Comparison of ENCODE assay signal across 13 mouse cellular contexts in genomic region chrX:104013318-104013811, GRCm38 (mm10). TPM values are rescaled to one million over a fixed set of nuclear protein-coding genes. Genes with fewer than 3 reads are reported as not detected.
A peak's percentile ranks its signal among the peaks of the same experiment; 100 is the strongest.
DNase-seq lines count a peak whose midpoint lies in the region; ATAC-seq and TF ChIP-seq lines count a peak whose summit lies in the region.
"Had no signal": no experiment of that assay in that cellular context is flagged by ENCODE, and none has a peak within 500 bp of the region (broad histone marks: within the 10 kb centered on the region; RNA-seq: fewer than 3 reads in every experiment).

No protein-coding gene starts in this region.

- DNase-seq in embryo, embryonic 11 days, result peak; percentile 27
- DNase-seq in splenic B cell, adult 2 months (ENCODE audit: low read depth, low spot score), result peak; percentile 15
- no peak for DNase-seq in right cerebral cortex, adult 18-20 months
- DNase-seq: left cerebral cortex, postnatal 4 days; spleen, adult 18-20 months had no signal

- no peak for TF ChIP-seq CTCF in intestine, postnatal 0 days (IDR thresholded peaks at IDR 0.05; ENCODE audit: low read depth)

- no peak overlapping the region for H3K9ac ChIP-seq in liver, embryonic 16.5 days (ENCODE audit: low read depth, low read length)
- no peak overlapping the region for H3K9ac ChIP-seq in liver, embryonic 12.5 days
- H3K9ac ChIP-seq in intestine, postnatal 0 days (ENCODE audit: low read depth, low read length), result no peak overlapping the region
- no peak overlapping the region for H3K9ac ChIP-seq in hindbrain, embryonic 13.5 days
- H3K9ac ChIP-seq: embryonic facial prominence, embryonic 15.5 days; heart, embryonic 15.5 days had no signal

- H3K9me3 ChIP-seq in liver, embryonic 16.5 days (replicated peaks; ENCODE audit: control insufficient read depth, low read length), result no peaks in the 10 kb centered on the region
- H3K9me3 ChIP-seq in liver, embryonic 12.5 days (replicated peaks), result no peaks in the 10 kb centered on the region
- no peaks in the 10 kb centered on the region for H3K9me3 ChIP-seq in intestine, postnatal 0 days (ENCODE audit: control insufficient read depth)
- H3K9me3 ChIP-seq in hindbrain, embryonic 13.5 days, result no peaks in the 10 kb centered on the region
- H3K9me3 ChIP-seq: embryonic facial prominence, embryonic 15.5 days; G1E; heart, embryonic 15.5 days had no signal

- 0 out of 2 replicates have a peak, but pooled peaks have one; percentile 7 for ATAC-seq in liver, embryonic 16.5 days (ENCODE audit: low read depth)
- ATAC-seq in liver, embryonic 12.5 days, result no peak
- peak; percentile 90 for ATAC-seq in intestine, postnatal 0 days
- ATAC-seq in activated CD4-positive, CD25-positive, alpha-beta regulatory T cell, adult 4 months, result no peak
- ATAC-seq in hindbrain, embryonic 13.5 days (ENCODE audit: low FRiP score), result no peak

- H3K4me3 ChIP-seq in liver, embryonic 16.5 days (ENCODE audit: low read depth, low read length), result no peak overlapping the region
- H3K4me3 ChIP-seq in liver, embryonic 12.5 days, result no peak overlapping the region
- no peak overlapping the region for H3K4me3 ChIP-seq in intestine, postnatal 0 days (ENCODE audit: low read depth, low read length)
- no peak overlapping the region for H3K4me3 ChIP-seq in hindbrain, embryonic 13.5 days
- H3K4me3 ChIP-seq: embryonic facial prominence, embryonic 15.5 days; heart, embryonic 15.5 days had no signal

- no peaks in the 10 kb centered on the region for H3K27me3 ChIP-seq in liver, embryonic 16.5 days (ENCODE audit: control insufficient read depth, insufficient read depth, low read depth, low read length)
- 0 out of 2 replicates have a peak, but pooled peaks cover 29% of the 10 kb centered on the region for H3K27me3 ChIP-seq in liver, embryonic 12.5 days (replicated peaks)
- H3K27me3 ChIP-seq in intestine, postnatal 0 days (replicated peaks; ENCODE audit: control insufficient read depth, insufficient read depth, low read length), result no peaks in the 10 kb centered on the region
- no peaks in the 10 kb centered on the region for H3K27me3 ChIP-seq in splenic B cell, adult 2 months (ENCODE audit: control insufficient read depth, insufficient read depth, low read length, poor library complexity, severe bottlenecking)
- peaks cover 40% of the 10 kb centered on the region; the same call in 1 of the 2 replicates for H3K27me3 ChIP-seq in hindbrain, embryonic 13.5 days

- 31% methylated on average over 4 of the region's 4 CpGs for WGBS in liver, embryonic 16.5 days (ENCODE audit: insufficient replicate concordance)
- WGBS in liver, embryonic 12.5 days (ENCODE audit: insufficient replicate concordance), result 31% methylated on average over 4 of the region's 4 CpGs
- 39% methylated on average over 4 of the region's 4 CpGs for WGBS in intestine, postnatal 0 days
- 69% methylated on average over 4 of the region's 4 CpGs for WGBS in hindbrain, embryonic 13.5 days

- H3K4me1 ChIP-seq in liver, embryonic 16.5 days (ENCODE audit: control insufficient read depth, low read depth, low read length), result no peaks in the 10 kb centered on the region
- H3K4me1 ChIP-seq in liver, embryonic 12.5 days, result no peaks in the 10 kb centered on the region
- H3K4me1 ChIP-seq in intestine, postnatal 0 days (replicated peaks; ENCODE audit: control insufficient read depth, insufficient read depth, low read length), result no peaks in the 10 kb centered on the region
- H3K4me1 ChIP-seq in hindbrain, embryonic 13.5 days (replicated peaks), result no peaks in the 10 kb centered on the region
- H3K4me1 ChIP-seq: embryonic facial prominence, embryonic 15.5 days; heart, embryonic 15.5 days had no signal

- no peak overlapping the region for H3K27ac ChIP-seq in liver, embryonic 16.5 days (ENCODE audit: low read length)
- H3K27ac ChIP-seq in liver, embryonic 12.5 days, result no peak overlapping the region
- H3K27ac ChIP-seq in intestine, postnatal 0 days (ENCODE audit: low read depth, low read length), result no peak overlapping the region
- H3K27ac ChIP-seq in hindbrain, embryonic 13.5 days, result no peak overlapping the region
- H3K27ac ChIP-seq: embryonic facial prominence, embryonic 15.5 days; heart, embryonic 15.5 days had no signal

- no peak overlapping the region for H3K4me2 ChIP-seq in liver, embryonic 16.5 days (ENCODE audit: low read depth, low read length)
- no peak overlapping the region for H3K4me2 ChIP-seq in liver, embryonic 12.5 days
- H3K4me2 ChIP-seq in intestine, postnatal 0 days (replicated peaks; ENCODE audit: low read depth), result no peak overlapping the region
- no peak overlapping the region for H3K4me2 ChIP-seq in hindbrain, embryonic 13.5 days
- H3K4me2 ChIP-seq: embryonic facial prominence, embryonic 15.5 days; heart, embryonic 15.5 days had no signal

- H3K36me3 ChIP-seq in liver, embryonic 16.5 days (ENCODE audit: control insufficient read depth, insufficient read depth), result no peaks in the 10 kb centered on the region
- no peaks in the 10 kb centered on the region for H3K36me3 ChIP-seq in liver, embryonic 12.5 days
- no peaks in the 10 kb centered on the region for H3K36me3 ChIP-seq in intestine, postnatal 0 days (ENCODE audit: control insufficient read depth, insufficient read depth)
- H3K36me3 ChIP-seq in splenic B cell, adult 2 months (ENCODE audit: control insufficient read depth, insufficient read depth, low read length, poor library complexity, severe bottlenecking), result no peaks in the 10 kb centered on the region
- no peaks in the 10 kb centered on the region for H3K36me3 ChIP-seq in hindbrain, embryonic 13.5 days
- H3K36me3 ChIP-seq: embryonic facial prominence, embryonic 15.5 days; G1E; heart, embryonic 15.5 days had no signal

RNA-seq across cellular contexts. Expression of gene Rlim, which starts 32.3 kb away (rescaled TPM):
- 10.8 and 11.8 TPM in 2 replicates for polyA plus RNA-seq in liver, embryonic 16.5 days (2015; fragmentation: Nextera tagmentation; extraction: Ambion mirVana)
- polyA plus RNA-seq in liver, embryonic 12.5 days (2016; fragmentation: Nextera tagmentation; extraction: Ambion mirVana), result 21.4 and 21.9 TPM in 2 replicates
- polyA plus RNA-seq in intestine, postnatal 0 days (2015; fragmentation: Nextera tagmentation; extraction: Ambion mirVana), result 11.9 and 14.4 TPM in 2 replicates
- 10 to 100 TPM; 27.0 to 27.8 TPM for polyA plus RNA-seq in activated CD4-positive, CD25-positive, alpha-beta regulatory T cell, adult 4 months (2017; shearing (Covaris generic))
- 31.3 and 32.1 TPM in 2 replicates for polyA plus RNA-seq in hindbrain, embryonic 13.5 days (2015; fragmentation: Nextera tagmentation; extraction: Ambion mirVana)

Comparison
In these comparisons a context has a peak if more than half of its experiments do, and no peak if none do; other contexts are left out.
1. ATAC-seq: peak in liver, embryonic 16.5 days (single experiment) and intestine, postnatal 0 days (single experiment); none in liver, embryonic 12.5 days (single experiment), activated CD4-positive, CD25-positive, alpha-beta regulatory T cell, adult 4 months (single experiment) and hindbrain, embryonic 13.5 days (single experiment).